ENCODE assay signal across 8 mouse cellular contexts in genomic region chr3:86976546-86976945, GRCm38 (mm10). TPM values are rescaled to one million over a fixed set of nuclear protein-coding genes. Genes with fewer than 3 reads are reported as not detected.
A peak's percentile ranks its signal among the peaks of the same experiment; 100 is the strongest.
DNase-seq lines count a peak whose midpoint lies in the region; ATAC-seq and TF ChIP-seq lines count a peak whose summit lies in the region.

No protein-coding gene starts in this region.

- intact Hi-C loops in heart, postnatal 10 days (cut with DNase I), result loop anchor here (1.0 to 5.0 kb wide), 3 partner anchors 142 to 649 kb away; no protein-coding TSS in a partner anchor

- ATAC-seq in megakaryocyte-erythroid progenitor cell, adult 5-6 weeks (replicated peaks; ENCODE audit: low FRiP score, low TSS enrichment, poor library complexity, severe bottlenecking), result peak; percentile 89

- TF ChIP-seq CTCF in cortical plate, adult 2 months (IDR thresholded peaks at IDR 0.05; ENCODE audit: extremely low read depth, insufficient read depth, low read length), result peak; percentile 48

- DNase-seq in adrenal gland, adult 18-20 months (ENCODE audit: low spot score in 2 of 2), result peak; percentile 44 to 63
- no peak for DNase-seq in adrenal gland, adult 8-10 months
- peak; percentile 79 for DNase-seq in R1 (ENCODE audit: low read depth, low spot score)
- DNase-seq in heart, postnatal 10 days, result peak; percentile 78 to 86
- DNase-seq in layer of hippocampus, postnatal 14 days (ENCODE audit: low spot score in 2 of 2), result peak; percentile 73 to 91
- DNase-seq in right cerebral cortex, postnatal 4 days, result peak; percentile 64

- TF ChIP-seq POLR2A in cortical plate, adult 2 months (IDR thresholded peaks at IDR 0.05; ENCODE audit: extremely low read depth, insufficient read depth, low read length), result no peak

- no peaks in the 10 kb centered on the region for H3K4me1 ChIP-seq in cortical plate, adult 2 months (ENCODE audit: control insufficient read depth, insufficient read depth, low read length)

- H3K27ac ChIP-seq in cortical plate, adult 2 months (ENCODE audit: insufficient read depth, low read length), result no peak overlapping the region

- H3K4me3 ChIP-seq in cortical plate, adult 2 months (ENCODE audit: insufficient read depth, low read length), result no peak overlapping the region

RNA-seq across cellular contexts. Expression of gene Cd1d1, which starts 22.7 kb away (rescaled TPM):
- 100 to 1,000 TPM in 1 of 2 experiments, 10 to 100 TPM in 1; 51.3 to 286 TPM for total RNA-seq in adrenal gland, adult 18-20 months (2021)
- total RNA-seq in adrenal gland, adult 8-10 months (2022), result 100 to 1,000 TPM in 2 of 4 experiments, 10 to 100 TPM in 2; 30.0 to 343 (median 174) TPM
- polyA plus RNA-seq in cortical plate, adult 2 months (2012; rRNA removed), result 1.0 and 1.9 TPM in 2 replicates
- 10 to 100 TPM; 20.7 to 23.1 TPM for total RNA-seq in heart, postnatal 10 days (2021)
- total RNA-seq in layer of hippocampus, postnatal 14 days (2021), result 1 to 10 TPM; 2.2 to 2.7 TPM
- 18.5 and 25.9 TPM in 2 replicates for total RNA-seq in megakaryocyte-erythroid progenitor cell, adult 5-6 weeks (2014; fragmentation: Nextera tagmentation)
- 22.7 and 28.4 TPM in 2 replicates for total RNA-seq in megakaryocyte-erythroid progenitor cell, adult 5-6 weeks (2017)

RNA-seq across cellular contexts. Expression of gene Dclk2, which starts 55.9 kb away (rescaled TPM):
- total RNA-seq in adrenal gland, adult 18-20 months (2021), result 1 to 10 TPM; 6.0 to 6.5 TPM
- total RNA-seq in adrenal gland, adult 8-10 months (2022), result 1 to 10 TPM; 5.9 to 9.0 (median 8.8) TPM
- 48.4 and 51.5 TPM in 2 replicates for polyA plus RNA-seq in cortical plate, adult 2 months (2012; rRNA removed)
- total RNA-seq in heart, postnatal 10 days (2021), result 1 to 10 TPM; 5.0 to 5.3 TPM
- 100 to 1,000 TPM; 129 to 130 TPM for total RNA-seq in layer of hippocampus, postnatal 14 days (2021)
- total RNA-seq in megakaryocyte-erythroid progenitor cell, adult 5-6 weeks (2014; fragmentation: Nextera tagmentation), result 2.9 and 3.1 TPM in 2 replicates
- total RNA-seq in megakaryocyte-erythroid progenitor cell, adult 5-6 weeks (2017), result 0.99 and 4.1 TPM in 2 replicates

Comparison
In these comparisons a context has a peak if more than half of its experiments do, and no peak if none do; other contexts are left out.
1. RNA of gene Cd1d1, which starts 22.7 kb away (total RNA-seq): 30.0 to 343 TPM in adrenal gland, adult 8-10 months, 51.3 to 286 TPM in adrenal gland, adult 18-20 months, 18.5 to 28.4 TPM in megakaryocyte-erythroid progenitor cell, adult 5-6 weeks and 20.7 to 23.1 TPM in heart, postnatal 10 days; 2.2 to 2.7 TPM in layer of hippocampus, postnatal 14 days; every median in the first group is over 4 times any median in the second.
2. RNA of gene Dclk2, which starts 55.9 kb away (total RNA-seq): 129 to 130 TPM in layer of hippocampus, postnatal 14 days; 5.9 to 9.0 TPM in adrenal gland, adult 8-10 months, 6.0 to 6.5 TPM in adrenal gland, adult 18-20 months, 5.0 to 5.3 TPM in heart, postnatal 10 days and 0.99 to 4.1 TPM in megakaryocyte-erythroid progenitor cell, adult 5-6 weeks; every median in the first group is over 10 times any median in the second.